In genomic region chr17:72194976-72195650, GRCm38 (mm10) we compare ENCODE assay signal across 13 mouse cellular contexts.
DNase-seq lines count a peak whose midpoint lies in the region; ATAC-seq lines count a peak whose summit lies in the region.
"Had no signal": no experiment of that assay in that cellular context is flagged by ENCODE, and none has a peak within 500 bp of the region (broad histone marks: within the 10 kb centered on the region; RNA-seq: fewer than 3 reads in every experiment).

No protein-coding gene starts in this region.

- H3K4me3 ChIP-seq in hindbrain, embryonic 10.5 days, result no peak overlapping the region
- H3K4me3 ChIP-seq in midbrain, embryonic 16.5 days (ENCODE audit: low read depth, low read length), result no peak overlapping the region
- no peak overlapping the region for H3K4me3 ChIP-seq in intestine, embryonic 16.5 days (ENCODE audit: low read length)
- H3K4me3 ChIP-seq: limb, embryonic 12.5 days had no signal

- H3K27ac ChIP-seq in hindbrain, embryonic 10.5 days, result peak overlapping the region; percentile 57
- no peak overlapping the region for H3K27ac ChIP-seq in midbrain, embryonic 16.5 days (ENCODE audit: low read length)
- H3K27ac ChIP-seq in intestine, embryonic 16.5 days (ENCODE audit: low read length), result no peak overlapping the region
- H3K27ac ChIP-seq: limb, embryonic 12.5 days had no signal

- DNase-seq in layer of hippocampus, adult 9-11 months, result peak; percentile 3
- no peak for DNase-seq in layer of hippocampus, adult 8-10 months (ENCODE audit: low spot score in 2 of 2)
- DNase-seq in embryo, embryonic 11 days, result peak; percentile 18
- peak; percentile 11 for DNase-seq in hindbrain, embryonic 10.5 days (ENCODE audit: low spot score)
- no peak for DNase-seq in T-cell, adult 2 months (ENCODE audit: low spot score)
- DNase-seq: gastrocnemius, postnatal 36 days; heart, postnatal 14 days; kidney, postnatal 36 days; thymus, postnatal 14 days had no signal

- H3K9me3 ChIP-seq in hindbrain, embryonic 10.5 days, result no peaks in the 10 kb centered on the region
- no peaks in the 10 kb centered on the region for H3K9me3 ChIP-seq in midbrain, embryonic 16.5 days (replicated peaks; ENCODE audit: control insufficient read depth, low read length, poor library complexity, severe bottlenecking)
- H3K9me3 ChIP-seq in intestine, embryonic 16.5 days (ENCODE audit: control insufficient read depth, low read length), result no peaks in the 10 kb centered on the region
- H3K9me3 ChIP-seq: limb, embryonic 12.5 days had no signal

- 30% methylated on average over 12 of the region's 12 CpGs for WGBS in hindbrain, embryonic 10.5 days
- WGBS in midbrain, embryonic 16.5 days, result 22% methylated on average over 12 of the region's 12 CpGs
- 30% methylated on average over 12 of the region's 12 CpGs for WGBS in intestine, embryonic 16.5 days

- ATAC-seq in midbrain, embryonic 16.5 days, result peak; percentile 64
- ATAC-seq in intestine, embryonic 16.5 days, result no peak
- no peak for ATAC-seq in erythroblast, adult 5-6 weeks (replicated peaks; ENCODE audit: low FRiP score, poor library complexity, severe bottlenecking)

- no peak overlapping the region for H3K9ac ChIP-seq in midbrain, embryonic 16.5 days (ENCODE audit: low read depth, low read length)
- no peak overlapping the region for H3K9ac ChIP-seq in intestine, embryonic 16.5 days (ENCODE audit: low read depth, low read length)
- H3K9ac ChIP-seq: limb, embryonic 12.5 days had no signal

- no peaks in the 10 kb centered on the region for H3K36me3 ChIP-seq in hindbrain, embryonic 10.5 days
- H3K36me3 ChIP-seq in midbrain, embryonic 16.5 days (ENCODE audit: control insufficient read depth, insufficient read depth, low read length), result no peaks in the 10 kb centered on the region
- H3K36me3 ChIP-seq in intestine, embryonic 16.5 days (ENCODE audit: control insufficient read depth, insufficient read depth, low read length), result no peaks in the 10 kb centered on the region
- H3K36me3 ChIP-seq: limb, embryonic 12.5 days had no signal

- no peaks in the 10 kb centered on the region; the same call in 1 of the 2 replicates for H3K27me3 ChIP-seq in hindbrain, embryonic 10.5 days (ENCODE audit: insufficient read depth, poor library complexity, severe bottlenecking)
- no peaks in the 10 kb centered on the region for H3K27me3 ChIP-seq in midbrain, embryonic 16.5 days (ENCODE audit: control insufficient read depth, insufficient read depth, low read depth, low read length)
- no peaks in the 10 kb centered on the region for H3K27me3 ChIP-seq in intestine, embryonic 16.5 days (replicated peaks; ENCODE audit: control insufficient read depth, insufficient read depth, low read length)
- H3K27me3 ChIP-seq: limb, embryonic 12.5 days had no signal

- H3K4me1 ChIP-seq in hindbrain, embryonic 10.5 days (replicated peaks), result peaks cover 16% of the 10 kb centered on the region
- H3K4me1 ChIP-seq in midbrain, embryonic 16.5 days (ENCODE audit: control insufficient read depth, insufficient read depth, low read length), result peaks cover 11% of the 10 kb centered on the region; the same call in 1 of the 2 replicates
- H3K4me1 ChIP-seq in intestine, embryonic 16.5 days (ENCODE audit: control insufficient read depth, insufficient read depth, low read length), result no peaks in the 10 kb centered on the region
- H3K4me1 ChIP-seq: limb, embryonic 12.5 days had no signal

- H3K4me2 ChIP-seq in midbrain, embryonic 16.5 days (ENCODE audit: low read length), result no peak overlapping the region
- H3K4me2 ChIP-seq in intestine, embryonic 16.5 days (ENCODE audit: low read depth, low read length), result no peak overlapping the region
- H3K4me2 ChIP-seq: limb, embryonic 12.5 days had no signal

Comparison
In these comparisons a context has a peak if more than half of its experiments do, and no peak if none do; other contexts are left out.
1. DNase-seq: peak in layer of hippocampus, adult 9-11 months (single experiment), embryo, embryonic 11 days (single experiment) and hindbrain, embryonic 10.5 days (single experiment); none in layer of hippocampus, adult 8-10 months (0 of 2) and T-cell, adult 2 months (single experiment).